Mouse (Mus musculus): ENCODE measurements at regions not wholly inside any gene's neighbourhood (a gene's known extent, or its start where the extent isn't known, plus 50 kb on each side); places are given as distances from the start of the nearest gene placed in this dataset.
A peak's percentile ranks its signal among the peaks of the same experiment; 100 is the strongest.

GRCm38 (mm10) chr7:51759536-51760153 is 102.2 kb upstream of the Gas2 start:
- Histone ChIP-seq H3K4me1 (replicated peaks; ENCODE audit: control insufficient read depth, insufficient read depth, low read length) (no peaks in the 10 kb centered on the region), H3K9me3 (ENCODE audit: control insufficient read depth) (no peaks in the 10 kb centered on the region), H3K4me2 (replicated peaks; ENCODE audit: low read depth) (no peak overlapping the region), H3K9ac (ENCODE audit: low read depth, low read length) (no peak overlapping the region), H3K27me3 (replicated peaks; ENCODE audit: control insufficient read depth, insufficient read depth, low read length) (no peaks in the 10 kb centered on the region), H3K36me3 (ENCODE audit: control insufficient read depth, insufficient read depth) (no peaks in the 10 kb centered on the region), H3K4me3 (ENCODE audit: low read depth, low read length) (no peak overlapping the region), H3K27ac (ENCODE audit: low read depth, low read length) (no peak overlapping the region)
- TF ChIP-seq CTCF (IDR thresholded peaks at IDR 0.05; ENCODE audit: low read depth) = no peak
- no peak for ATAC-seq
- 69% methylated on average over 3 of the region's 3 CpGs for WGBS

- H3K36me3 ChIP-seq (ENCODE audit: control insufficient read depth, insufficient read depth) = no peaks in the 10 kb centered on the region
- no peaks in the 10 kb centered on the region for H3K9me3 ChIP-seq (ENCODE audit: control insufficient read depth)
- H3K27me3 ChIP-seq (replicated peaks; ENCODE audit: control insufficient read depth, insufficient read depth, low read length) = no peaks in the 10 kb centered on the region
- no peak for ATAC-seq
- H3K4me3 ChIP-seq (ENCODE audit: low read depth, low read length) = no peak overlapping the region
- no peak overlapping the region for H3K27ac ChIP-seq (ENCODE audit: low read depth, low read length)
- TF ChIP-seq CTCF (IDR thresholded peaks at IDR 0.05; ENCODE audit: low read depth) = no peak
- no peak overlapping the region for H3K9ac ChIP-seq (ENCODE audit: low read depth, low read length)
- no peaks in the 10 kb centered on the region for H3K4me1 ChIP-seq (replicated peaks; ENCODE audit: control insufficient read depth, insufficient read depth, low read length)
- H3K4me2 ChIP-seq (replicated peaks; ENCODE audit: low read depth) = no peak overlapping the region
Observed at GRCm38 (mm10) chr7:51767066-51767465, 94.7 kb upstream of the Gas2 start.

- ATAC-seq = no peak
- Histone ChIP-seq H3K4me3 (ENCODE audit: low read depth, low read length) (no peak overlapping the region), H3K9ac (ENCODE audit: low read depth, low read length) (no peak overlapping the region), H3K27ac (ENCODE audit: low read depth, low read length) (no peak overlapping the region), H3K9me3 (ENCODE audit: control insufficient read depth) (no peaks in the 10 kb centered on the region), H3K4me2 (replicated peaks; ENCODE audit: low read depth) (no peak overlapping the region), H3K27me3 (replicated peaks; ENCODE audit: control insufficient read depth, insufficient read depth, low read length) (no peaks in the 10 kb centered on the region), H3K4me1 (replicated peaks; ENCODE audit: control insufficient read depth, insufficient read depth, low read length) (no peaks in the 10 kb centered on the region), H3K36me3 (ENCODE audit: control insufficient read depth, insufficient read depth) (no peaks in the 10 kb centered on the region)
- WGBS = 75% methylated on average over 8 of the region's 8 CpGs
- TF ChIP-seq CTCF (IDR thresholded peaks at IDR 0.05; ENCODE audit: low read depth) = no peak
Observed at GRCm38 (mm10) chr7:51771895-51772871, 89.6 kb upstream of the Gas2 start.

- peak; percentile 68 for ATAC-seq
Observed at GRCm38 (mm10) chr7:51775968-51776367, 85.8 kb upstream of the Gas2 start.

GRCm38 (mm10) chr7:51783070-51783776 is 78.6 kb upstream of the Gas2 start:
- 0 out of 2 replicates have a peak, but pooled peaks have one; percentile 16 for ATAC-seq
- no peaks in the 10 kb centered on the region for H3K9me3 ChIP-seq (ENCODE audit: control insufficient read depth)
- no peak for TF ChIP-seq CTCF (IDR thresholded peaks at IDR 0.05; ENCODE audit: low read depth)
- WGBS = 58% methylated on average over 4 of the region's 4 CpGs
- H3K27ac ChIP-seq (ENCODE audit: low read depth, low read length) = no peak overlapping the region
- no peak overlapping the region for H3K9ac ChIP-seq (ENCODE audit: low read depth, low read length)
- no peak overlapping the region for H3K4me2 ChIP-seq (replicated peaks; ENCODE audit: low read depth)
- H3K4me3 ChIP-seq (ENCODE audit: low read depth, low read length) = no peak overlapping the region
- no peaks in the 10 kb centered on the region for H3K36me3 ChIP-seq (ENCODE audit: control insufficient read depth, insufficient read depth)
- H3K27me3 ChIP-seq (replicated peaks; ENCODE audit: control insufficient read depth, insufficient read depth, low read length) = no peaks in the 10 kb centered on the region
- no peaks in the 10 kb centered on the region for H3K4me1 ChIP-seq (replicated peaks; ENCODE audit: control insufficient read depth, insufficient read depth, low read length)

More at GRCm38 (mm10) chr7:51775968-51776367, 85.8 kb upstream of the Gas2 start:
- Histone ChIP-seq H3K4me3 (ENCODE audit: low read depth, low read length) (no peak overlapping the region), H3K9ac (ENCODE audit: low read depth, low read length) (no peak overlapping the region), H3K4me1 (replicated peaks; ENCODE audit: control insufficient read depth, insufficient read depth, low read length) (no peaks in the 10 kb centered on the region), H3K9me3 (ENCODE audit: control insufficient read depth) (no peaks in the 10 kb centered on the region), H3K27me3 (replicated peaks; ENCODE audit: control insufficient read depth, insufficient read depth, low read length) (no peaks in the 10 kb centered on the region), H3K36me3 (ENCODE audit: control insufficient read depth, insufficient read depth) (no peaks in the 10 kb centered on the region), H3K27ac (ENCODE audit: low read depth, low read length) (no peak overlapping the region), H3K4me2 (replicated peaks; ENCODE audit: low read depth) (no peak overlapping the region)
- 28% methylated on average over 1 of the region's 1 CpGs for WGBS
- no peak for TF ChIP-seq CTCF (IDR thresholded peaks at IDR 0.05; ENCODE audit: low read depth)
